Mouse (Mus musculus): Measurements from ENCODE around the gene A630073D07Rik.
"Not testable (repeated sequence)": the region's sequence is repeated elsewhere in the genome, so short reads cannot be mapped to it uniquely, and the experiment has no call there.

The A630073D07Rik gene

DNA sequence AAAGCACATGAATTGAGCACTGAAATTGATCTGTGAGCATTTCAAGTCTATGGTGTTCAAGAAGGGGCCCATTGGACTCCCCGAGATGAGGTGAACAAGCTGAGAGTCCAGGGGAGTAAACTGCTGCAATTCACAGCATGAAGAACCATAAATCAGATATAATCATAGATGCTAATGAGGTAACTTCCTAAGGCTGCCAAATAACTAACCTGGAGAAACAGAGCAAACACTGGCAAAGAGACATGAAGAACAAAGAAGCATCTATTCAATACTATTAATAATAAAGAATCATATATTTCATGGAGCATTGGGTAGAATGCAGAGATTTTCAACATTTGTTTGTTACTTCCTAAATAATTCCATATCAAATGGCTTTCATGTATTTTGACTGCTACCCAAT is at the start of gene A630073D07Rik:
TSS of gene A630073D07Rik (minus strand) at position 101 of the 400 bp plus-strand sequence.
- DNase-seq (ENCODE audit: low spot score) = no peak

DNA sequence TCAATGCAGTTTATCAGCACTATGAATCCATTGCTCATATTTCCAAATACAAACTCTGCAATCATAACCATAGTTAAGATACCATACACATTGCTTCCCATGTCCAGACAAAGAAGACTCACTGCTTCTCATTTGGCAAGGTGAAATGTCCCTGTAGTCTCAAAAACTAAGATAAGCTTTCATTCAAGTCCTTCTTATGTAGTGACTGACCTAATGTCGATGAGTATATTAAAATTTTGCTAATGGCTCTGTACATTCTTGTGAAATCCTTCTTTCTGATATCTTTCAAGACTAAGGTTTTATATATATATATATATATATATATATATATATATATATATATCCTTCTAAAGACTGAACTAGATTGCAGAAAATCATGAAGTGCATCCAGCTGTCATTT is 49.6 kb upstream of the A630073D07Rik start, which contains the start of gene Tas2r121:
TSS of gene Tas2r121 (minus strand) at position 101 of the 400 bp plus-strand sequence.
- DNase-seq (ENCODE audit: low spot score) = no peak

GRCm38 (mm10) chr6:132691596-132691995 is 40.3 kb upstream of the A630073D07Rik start:
- not testable (repeated sequence) for DNase-seq (ENCODE audit: low spot score)

- DNase-seq (ENCODE audit: low spot score) = no peak
Measured at GRCm38 (mm10) chr6:132656653-132657052, 5.3 kb upstream of the A630073D07Rik start, which contains the start of gene Tas2r120. Tas2r120 (plus strand) TSS chr6:132656953.

DNA sequence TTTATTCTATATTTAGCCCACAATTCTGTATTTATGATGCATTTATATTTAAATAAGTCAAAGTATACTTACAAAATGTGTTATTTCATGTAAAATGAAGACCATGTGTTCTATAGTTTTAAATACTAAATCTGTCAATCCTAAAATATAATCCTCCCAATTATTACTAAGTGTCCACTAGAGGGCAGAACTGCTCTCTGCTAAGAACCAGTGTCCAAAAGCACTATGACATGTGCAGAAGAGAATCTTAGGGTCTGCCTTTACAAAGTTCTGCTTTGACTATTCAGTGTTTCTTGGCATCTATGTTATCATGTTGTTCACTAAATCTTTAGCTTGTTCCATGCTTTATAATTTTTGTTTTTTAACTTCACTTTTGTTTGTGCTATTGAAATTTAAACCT is 1.9 kb downstream of the A630073D07Rik start:
- no peak for DNase-seq (ENCODE audit: low spot score)

DNA sequence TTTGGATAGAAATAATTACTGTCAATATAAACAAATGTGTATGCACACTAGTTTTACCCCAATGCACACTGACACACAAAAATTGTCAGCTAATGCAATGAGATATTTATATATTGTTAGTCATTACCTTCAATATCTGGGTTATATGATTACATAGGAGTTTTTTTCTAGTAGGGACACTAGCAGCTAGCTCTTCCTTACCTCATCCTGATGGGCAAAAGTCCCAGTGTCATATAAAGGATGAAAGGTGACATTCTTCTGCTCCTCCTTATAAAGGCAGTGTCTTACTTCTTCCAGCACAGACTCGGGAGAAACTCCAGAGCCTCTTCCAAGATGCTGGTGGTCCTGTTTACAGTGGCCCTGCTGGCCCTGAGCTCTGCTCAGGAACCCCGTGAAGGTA is 55.7 kb downstream of the A630073D07Rik start, which contains the start of gene Prp2:
TSS of gene Prp2 (plus strand) at position 301 of the 400 bp plus-strand sequence.
- DNase-seq (ENCODE audit: low spot score) = not testable (repeated sequence)
